Mouse (Mus musculus) cortical plate, adult 2 months (tissue): ENCODE measurements at regions not wholly inside any gene's neighbourhood (a gene's known extent, or its start where the extent isn't known, plus 50 kb on each side); places are given as distances from the start of the nearest gene placed in this dataset.

ENCODE experiments used
- CTCF ChIP-seq: fragments of 200-500 bp; IDR thresholded peaks from 2 replicates; pipeline ENCODE4 v1.5.1; 2011; ENCODE audit warnings: mild to moderate bottlenecking, control low read depth, low read length; ENCODE audit not compliant: insufficient read depth; ENCODE audit errors: extremely low read depth
- POLR2A ChIP-seq: fragments of 200-500 bp; IDR thresholded peaks from 2 replicates; pipeline ENCODE4 v1.6.1; 2011; ENCODE audit warnings: mild to moderate bottlenecking, low read length, control low read depth; ENCODE audit not compliant: insufficient read depth; ENCODE audit errors: extremely low read depth

DNA sequence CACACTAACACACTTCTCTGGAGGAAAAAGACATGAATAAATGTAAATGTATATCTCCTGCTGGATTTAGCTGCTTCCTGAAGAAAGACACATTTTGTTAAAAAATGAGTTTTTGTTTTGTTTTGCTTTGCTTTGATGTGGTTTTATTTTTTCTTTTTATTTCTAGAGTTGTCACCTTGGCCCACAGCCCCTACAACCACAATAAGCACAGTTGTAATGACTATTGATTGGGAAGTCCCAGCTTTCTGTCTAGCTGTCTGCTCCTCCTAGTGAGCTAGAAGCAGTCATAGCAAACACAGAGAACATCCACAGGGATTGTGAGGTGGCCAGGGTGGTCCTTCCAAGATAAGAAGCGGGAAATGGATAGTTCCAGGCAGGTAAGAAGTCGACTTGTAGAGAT lies 259.8 kb upstream of the Lrrc3b start:
- TF ChIP-seq CTCF: no peak
- TF ChIP-seq POLR2A: no peak
